Mouse (Mus musculus) kidney, adult 8-10 months (tissue): ENCODE results near the gene Soat1.
A peak's percentile ranks its signal among the peaks of the same experiment; 100 is the strongest.

ENCODE experiments used
- DNase-seq, 2 experiments: peaks; one replicate each; pipeline ENCODE4 v3.0.0; 2022

The Soat1 gene

GRCm38 (mm10) chr1:156463981-156464853 lies 9.9 kb downstream of the Soat1 start:
- no peak for DNase-seq

- peak; percentile 66 for DNase-seq
Observed at GRCm38 (mm10) chr1:156462273-156462991, 11.7 kb downstream of the Soat1 start.

GRCm38 (mm10) chr1:156461036-156461435 lies 13.1 kb downstream of the Soat1 start:
- no peak for DNase-seq

GRCm38 (mm10) chr1:156460216-156460615 lies 13.9 kb downstream of the Soat1 start:
- DNase-seq = no peak

- DNase-seq = no peak
Observed at GRCm38 (mm10) chr1:156459690-156460089, 14.4 kb downstream of the Soat1 start.

- no peak for DNase-seq
Observed at GRCm38 (mm10) chr1:156458391-156459060, 15.6 kb downstream of the Soat1 start.

- no peak for DNase-seq
Observed at GRCm38 (mm10) chr1:156455005-156455758, 18.9 kb downstream of the Soat1 start.

GRCm38 (mm10) chr1:156454384-156454783 lies 19.7 kb downstream of the Soat1 start:
- no peak for DNase-seq

GRCm38 (mm10) chr1:156453876-156454275 lies 20.3 kb downstream of the Soat1 start:
- no peak for DNase-seq

GRCm38 (mm10) chr1:156450478-156450877 lies 23.7 kb downstream of the Soat1 start:
- no peak for DNase-seq

GRCm38 (mm10) chr1:156449691-156450090 lies 24.4 kb downstream of the Soat1 start:
- no peak for DNase-seq

- DNase-seq = no peak
Observed at GRCm38 (mm10) chr1:156449089-156449488, 25.0 kb downstream of the Soat1 start.

GRCm38 (mm10) chr1:156445049-156445448 lies 29.1 kb downstream of the Soat1 start:
- DNase-seq = no peak

- DNase-seq = no peak
Observed at GRCm38 (mm10) chr1:156442776-156443175, 31.4 kb downstream of the Soat1 start.

GRCm38 (mm10) chr1:156442266-156442665 lies 31.9 kb downstream of the Soat1 start:
- DNase-seq = no peak

- no peak for DNase-seq
Observed at GRCm38 (mm10) chr1:156437726-156438125, 36.4 kb downstream of the Soat1 start.

- no peak for DNase-seq
Observed at GRCm38 (mm10) chr1:156437016-156437708, 37.0 kb downstream of the Soat1 start.

GRCm38 (mm10) chr1:156433497-156433896 lies 40.6 kb downstream of the Soat1 start:
- DNase-seq = no peak

GRCm38 (mm10) chr1:156432498-156432897 lies 41.6 kb downstream of the Soat1 start:
- DNase-seq = no peak

- no peak for DNase-seq
Observed at GRCm38 (mm10) chr1:156428434-156428833, 45.7 kb downstream of the Soat1 start.

- DNase-seq = no peak
Observed at GRCm38 (mm10) chr1:156425746-156426145, 48.4 kb downstream of the Soat1 start.

- no peak for DNase-seq
Observed at GRCm38 (mm10) chr1:156424054-156424453, 50.1 kb downstream of the Soat1 start.
